Mouse (Mus musculus) retina, postnatal 1 day (tissue): ENCODE results near the gene Hebp1.

Source experiments
- DNase-seq: peaks from one replicate; pipeline ENCODE4 v3.0.0-alpha.2; 2012

The Hebp1 gene

GRCm38 (mm10) chr6:135197921-135198532 is at the start of gene Hebp1, which contains the start of gene Fam234b:
Gene Hebp1 (minus strand): TSS chr6:135198022.
Gene Fam234b (plus strand): TSS chr6:135197977.
- peak; percentile 87 for DNase-seq

GRCm38 (mm10) chr6:135245586-135245985 is 47.8 kb upstream of the Hebp1 start:
- peak; percentile 80 for DNase-seq

- no peak for DNase-seq
These were observed 42.5 kb upstream of the Hebp1 start for GRCm38 (mm10) chr6:135240361-135240760.

- DNase-seq = no peak
These were observed 40.4 kb upstream of the Hebp1 start for GRCm38 (mm10) chr6:135238211-135238610.

- DNase-seq = no peak
These were observed 39.5 kb upstream of the Hebp1 start for GRCm38 (mm10) chr6:135237326-135237725.

GRCm38 (mm10) chr6:135236576-135236975 is 38.8 kb upstream of the Hebp1 start:
- no peak for DNase-seq

- no peak for DNase-seq
These were observed 37.9 kb upstream of the Hebp1 start for GRCm38 (mm10) chr6:135235742-135236141.

GRCm38 (mm10) chr6:135232443-135233182 is 34.8 kb upstream of the Hebp1 start:
- no peak for DNase-seq

GRCm38 (mm10) chr6:135230586-135230985 is 32.8 kb upstream of the Hebp1 start:
- no peak for DNase-seq

GRCm38 (mm10) chr6:135228465-135228941 is 30.7 kb upstream of the Hebp1 start:
- DNase-seq = peak; percentile 84

GRCm38 (mm10) chr6:135223786-135224416 is 26.1 kb upstream of the Hebp1 start:
- peak; percentile 73 for DNase-seq

GRCm38 (mm10) chr6:135219916-135220315 is 22.1 kb upstream of the Hebp1 start:
- no peak for DNase-seq

GRCm38 (mm10) chr6:135218330-135218729 is 20.5 kb upstream of the Hebp1 start:
- DNase-seq = no peak

- DNase-seq = peak; percentile 87
These were observed 14.8 kb upstream of the Hebp1 start for GRCm38 (mm10) chr6:135212666-135213065.

- no peak for DNase-seq
These were observed 13.3 kb upstream of the Hebp1 start for GRCm38 (mm10) chr6:135211169-135211568.

GRCm38 (mm10) chr6:135206909-135207308 is 9.1 kb upstream of the Hebp1 start:
- no peak for DNase-seq

- DNase-seq = no peak
These were observed 8.0 kb upstream of the Hebp1 start for GRCm38 (mm10) chr6:135205802-135206201.

- no peak for DNase-seq
These were observed 7.0 kb upstream of the Hebp1 start for GRCm38 (mm10) chr6:135204869-135205268.

GRCm38 (mm10) chr6:135203737-135204136 is 5.9 kb upstream of the Hebp1 start:
- DNase-seq = no peak

- DNase-seq = no peak
These were observed 4.8 kb upstream of the Hebp1 start for GRCm38 (mm10) chr6:135202668-135203067.

GRCm38 (mm10) chr6:135200122-135200957 is 2.5 kb upstream of the Hebp1 start:
- no peak for DNase-seq

- no peak for DNase-seq
These were observed 904 bp upstream of the Hebp1 start for GRCm38 (mm10) chr6:135198726-135199125.

GRCm38 (mm10) chr6:135197446-135197845 is 376 bp downstream of the Hebp1 start:
- no peak for DNase-seq
